Mouse (Mus musculus) brain, adult 2 months (tissue): ENCODE data around the gene Ubxn1.
"Not testable (repeated sequence)": the region's sequence is repeated elsewhere in the genome, so short reads cannot be mapped to it uniquely, and the experiment has no call there.

Experiments used
- DNase-seq: peaks from one replicate; pipeline ENCODE4 v3.0.0; 2011; ENCODE audit warnings: low read depth, low spot score

Ubxn1 gene

GRCm38 (mm10) chr19:8871267-8872186 is at the start of gene Ubxn1:
TSS of gene Ubxn1 (plus strand) at chr19:8871496.
- peak; percentile 99 for DNase-seq

- peak; percentile 67 for DNase-seq
These were observed 48.6 kb upstream of the Ubxn1 start for GRCm38 (mm10) chr19:8822696-8823095.

GRCm38 (mm10) chr19:8829660-8830059 is 41.6 kb upstream of the Ubxn1 start, which contains the start of gene AC129217.1:
TSS of gene AC129217.1 (plus strand) at chr19:8829773.
- DNase-seq, result no peak

DNA sequence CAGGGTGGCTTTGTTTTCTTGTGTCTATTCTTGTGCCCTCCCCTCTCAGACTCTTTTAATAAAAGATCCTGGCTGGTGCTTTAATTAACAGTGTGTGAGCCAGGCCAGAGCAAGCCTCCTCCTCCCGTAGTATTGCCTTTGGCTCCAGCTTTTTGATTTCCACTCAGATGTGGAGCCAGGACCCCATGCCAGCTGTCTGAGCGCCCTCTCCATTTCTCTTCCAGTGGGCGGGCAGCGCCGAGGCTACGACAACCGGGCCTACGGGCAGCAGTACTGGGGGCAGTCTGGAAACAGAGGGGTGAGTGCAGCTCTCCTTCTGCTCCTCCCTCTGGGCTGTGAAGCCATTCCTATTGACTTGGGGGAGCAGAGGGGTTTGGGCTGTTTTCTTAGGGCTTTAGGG is 40.6 kb upstream of the Ubxn1 start:
- no peak for DNase-seq

GRCm38 (mm10) chr19:8831262-8831661 is 40.0 kb upstream of the Ubxn1 start:
- DNase-seq, result no peak

GRCm38 (mm10) chr19:8832971-8833370 is 38.3 kb upstream of the Ubxn1 start:
- no peak for DNase-seq

DNA sequence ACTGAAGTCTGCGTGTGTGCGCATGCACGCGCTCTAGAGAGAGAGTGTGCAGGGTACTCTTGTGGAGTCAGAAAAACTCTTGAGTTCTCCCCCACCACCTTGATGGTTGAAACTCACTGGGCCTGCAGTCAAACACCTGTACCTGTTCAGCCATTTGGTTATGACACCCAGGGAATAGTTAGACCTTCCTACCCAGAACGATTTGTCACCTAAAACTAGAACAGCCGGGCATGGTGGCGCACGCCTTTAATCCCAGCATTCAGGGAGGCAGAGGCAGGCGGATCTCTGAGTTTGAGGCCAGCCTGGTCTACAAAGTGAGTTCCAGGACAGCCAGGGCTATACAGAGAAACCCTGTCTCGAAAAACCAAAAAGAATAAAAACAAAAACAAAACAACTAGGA is 35.0 kb upstream of the Ubxn1 start:
- DNase-seq, result not testable (repeated sequence)

GRCm38 (mm10) chr19:8837251-8837791 is 34.0 kb upstream of the Ubxn1 start, which contains the start of gene Bscl2:
TSS of gene Bscl2 (plus strand) at chr19:8837467.
- peak; percentile 92 for DNase-seq

- peak; percentile 61 for DNase-seq
These were observed 33.1 kb upstream of the Ubxn1 start for GRCm38 (mm10) chr19:8838041-8838730.

DNA sequence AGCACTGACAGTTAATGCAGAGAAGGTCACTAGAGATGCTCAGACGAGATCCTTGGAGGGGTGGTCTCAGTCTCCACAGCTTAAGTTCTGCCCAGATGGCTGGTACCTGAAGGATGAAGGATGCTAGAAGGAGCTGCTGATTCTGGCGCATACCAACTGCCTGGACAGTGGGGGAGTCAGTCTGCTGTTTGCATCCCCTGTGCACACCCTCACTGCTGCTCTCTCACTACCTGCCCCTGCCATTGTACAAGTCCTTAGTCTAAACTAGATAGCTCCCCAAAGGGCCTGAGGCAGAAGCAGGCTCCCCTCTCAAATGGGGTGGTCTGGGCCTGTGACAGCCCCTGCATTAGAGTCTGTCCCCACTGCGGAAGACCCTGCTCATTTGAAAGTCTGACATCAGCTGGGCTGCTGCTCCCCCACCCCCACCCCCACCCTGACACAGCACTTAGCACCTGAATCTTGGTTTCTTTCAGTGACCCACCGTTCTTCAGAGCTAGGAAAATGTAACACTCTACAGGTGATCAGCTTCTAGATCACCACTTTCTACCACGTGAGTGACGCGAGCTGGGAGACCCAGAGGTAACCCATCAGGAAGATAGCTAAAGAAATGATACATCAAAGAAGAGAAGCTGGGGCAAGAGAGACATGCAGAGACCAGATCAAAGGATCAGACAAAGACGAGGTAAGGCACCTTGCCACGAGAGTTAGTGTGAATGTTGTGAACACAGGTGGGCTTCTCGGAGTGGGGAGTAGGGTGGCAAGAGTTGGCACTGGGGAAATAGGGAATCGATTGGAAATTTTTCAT is 32.0 kb upstream of the Ubxn1 start, which contains the start of gene Gng3:
Gng3 (minus strand) TSS at position 92 of the 805 bp plus-strand sequence.
- peak; percentile 99 for DNase-seq

- peak; percentile 93 for DNase-seq
These were observed 31.1 kb upstream of the Ubxn1 start for GRCm38 (mm10) chr19:8839908-8840791.

DNA sequence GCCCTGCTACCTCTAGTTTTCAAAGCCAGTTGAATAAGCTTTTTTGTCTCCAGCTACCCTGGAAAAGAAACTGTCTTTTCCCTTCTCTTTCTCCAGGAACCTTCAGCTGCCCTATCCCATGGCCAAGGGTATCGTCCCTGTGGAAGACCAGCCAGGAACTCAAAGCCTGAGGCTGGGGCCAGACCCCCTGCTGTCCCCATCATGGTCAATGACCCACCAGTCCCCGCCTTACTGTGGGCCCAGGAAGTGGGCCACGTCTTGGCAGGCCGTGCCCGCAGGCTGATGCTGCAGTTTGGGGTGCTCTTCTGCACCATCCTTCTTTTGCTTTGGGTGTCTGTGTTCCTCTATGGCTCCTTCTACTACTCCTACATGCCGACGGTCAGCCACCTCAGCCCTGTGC is 30.3 kb upstream of the Ubxn1 start:
- no peak for DNase-seq

- no peak for DNase-seq
These were observed 28.3 kb upstream of the Ubxn1 start for GRCm38 (mm10) chr19:8842961-8843360.

DNA sequence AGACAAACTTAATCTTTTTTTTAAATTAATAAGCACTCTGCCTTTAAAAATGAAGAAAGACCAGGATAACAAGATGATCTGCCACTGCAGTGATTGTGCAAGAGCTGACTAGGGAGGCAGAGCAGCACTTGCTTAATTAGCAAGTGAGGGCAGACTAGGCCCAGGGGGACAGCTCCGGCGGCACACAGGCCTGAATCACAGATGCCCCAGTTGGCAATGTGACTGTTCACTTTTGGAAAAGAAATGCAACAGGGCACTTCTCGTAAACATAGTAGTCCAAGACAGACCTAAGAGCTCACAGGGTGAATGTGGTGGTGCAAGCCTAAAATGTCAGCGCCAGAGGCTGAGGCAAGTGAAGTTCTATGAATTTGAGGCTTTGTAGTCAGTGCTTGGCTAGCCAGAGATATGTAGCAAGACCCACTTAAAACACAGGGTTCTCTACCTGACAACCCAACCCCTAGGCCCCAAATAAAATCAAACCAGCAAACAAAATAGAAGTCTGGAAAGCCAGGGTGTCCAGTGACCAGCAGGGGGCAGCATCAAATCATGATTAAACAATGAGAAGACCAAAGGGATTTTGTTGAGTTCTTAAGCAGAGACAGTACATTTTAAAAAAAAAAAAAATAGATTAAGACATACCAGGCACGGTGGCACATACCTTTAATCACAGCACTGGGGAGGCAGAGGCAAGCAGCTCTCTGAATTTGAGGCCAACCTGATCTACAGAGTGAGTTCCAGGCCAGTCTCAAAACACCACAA is 26.7 kb upstream of the Ubxn1 start:
- peak; percentile 87 for DNase-seq

DNA sequence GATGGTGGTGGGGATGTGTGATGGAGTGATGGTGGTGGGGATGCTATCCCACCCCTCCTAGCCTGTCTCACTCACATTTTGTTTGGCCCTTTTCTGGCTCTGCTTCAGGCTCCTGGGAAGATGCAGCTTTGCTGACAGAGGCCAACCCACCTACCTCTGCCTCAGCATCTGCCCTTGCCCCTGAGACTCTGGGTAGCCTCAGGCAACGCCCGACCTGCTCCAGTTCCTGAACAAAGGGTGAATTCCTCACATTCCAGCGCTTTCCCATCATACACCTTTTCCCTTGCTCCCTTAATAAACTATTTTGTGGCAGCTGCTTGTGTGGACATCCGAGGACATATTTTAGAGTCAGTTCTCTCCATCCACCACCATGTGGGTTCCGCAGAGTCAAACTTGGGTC is 22.9 kb upstream of the Ubxn1 start:
- no peak for DNase-seq

DNA sequence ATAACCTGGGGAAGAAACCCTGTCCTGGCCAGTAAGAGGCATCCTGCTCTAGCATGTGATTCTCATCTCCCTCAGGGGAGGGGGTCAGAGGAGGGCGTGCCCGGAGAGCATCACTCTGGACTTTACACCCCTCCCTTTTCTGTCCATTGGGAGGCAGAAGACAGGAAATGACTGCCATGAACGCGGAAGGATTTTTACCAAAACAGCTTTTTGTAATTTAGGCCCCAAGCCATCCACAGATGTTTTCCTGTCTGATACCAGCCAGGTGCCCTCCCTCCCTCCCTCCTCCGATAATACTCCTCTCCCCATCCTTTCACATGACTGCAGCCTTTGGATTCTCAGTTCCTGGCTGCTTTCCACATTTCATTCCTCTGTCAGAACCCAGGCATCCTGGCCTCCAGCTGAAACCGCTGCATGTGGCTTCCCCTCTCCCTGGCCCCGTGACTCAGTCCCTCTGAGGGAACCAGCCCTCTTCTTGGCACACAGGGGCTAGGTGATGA is 20.8 kb upstream of the Ubxn1 start, which contains the start of gene Lrrn4cl:
Lrrn4cl (plus strand) TSS at position 367 of the 500 bp plus-strand sequence.
- DNase-seq, result peak; percentile 75

GRCm38 (mm10) chr19:8851639-8852038 is 19.7 kb upstream of the Ubxn1 start:
- no peak for DNase-seq

- no peak for DNase-seq
These were observed 18.9 kb upstream of the Ubxn1 start for GRCm38 (mm10) chr19:8852236-8852928.

GRCm38 (mm10) chr19:8853117-8853516 is 18.2 kb upstream of the Ubxn1 start:
- DNase-seq, result peak; percentile 60
